Mouse (Mus musculus): ENCODE measurements around the gene Mgst1. TPM values are rescaled to one million over a fixed set of nuclear protein-coding genes. Genes with fewer than 3 reads are reported as not detected.

Mgst1 gene
- 11,327 TPM for polyA plus RNA-seq (2014; fragmentation: Illumina TruSeq; extraction: RNeasy Lipid Tissue Mini Kit (QIAGEN cat#74804); ENCODE audit: low read depth, low replicate concordance)

GRCm38 (mm10) chr6:138139930-138140329 is at the start of gene Mgst1:
Gene Mgst1, plus strand, starts transcription at chr6:138140316.

Other genes with a start within 250 kb of the Mgst1 start
- 4.2 TPM for gene Slc15a5, start 60.4 kb upstream of the Mgst1 start, polyA plus RNA-seq (2014; fragmentation: Illumina TruSeq; extraction: RNeasy Lipid Tissue Mini Kit (QIAGEN cat#74804); ENCODE audit: low read depth, low replicate concordance)